Mouse (Mus musculus) lung, postnatal 0 days (tissue): Measurements from ENCODE around the gene Nckap5.

ENCODE experiments used
- CTCF ChIP-seq: IDR thresholded peaks from 2 replicates; pipeline ENCODE4 v1.5.1; 2016; ENCODE audit warnings: antibody characterized with exemption, mild to moderate bottlenecking
- EP300 ChIP-seq: IDR thresholded peaks from 2 replicates; pipeline ENCODE4 v1.6.1; 2016; ENCODE audit warnings: antibody characterized with exemption, mild to moderate bottlenecking, control low read depth

DNA sequence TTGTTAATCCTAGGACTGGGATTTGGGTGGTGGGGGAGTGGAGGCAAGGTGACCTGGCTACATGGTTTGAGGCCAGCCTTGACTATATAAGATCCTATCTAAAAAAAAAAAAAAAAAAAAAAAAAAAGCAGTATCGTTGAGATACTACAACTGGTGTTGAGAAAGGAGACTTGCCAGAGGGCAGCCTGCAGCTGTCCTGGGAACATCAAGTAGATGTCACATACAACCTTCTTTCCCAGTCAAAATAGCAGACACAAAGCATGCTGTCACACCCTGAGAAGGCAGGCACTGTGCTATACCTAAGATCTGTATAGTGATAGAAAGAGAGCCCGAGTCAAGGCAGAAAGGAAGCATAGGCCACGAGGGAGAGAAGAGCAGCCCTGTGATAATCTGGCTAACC is 204.4 kb downstream of the Nckap5 start:
- TF ChIP-seq CTCF = no peak
- TF ChIP-seq EP300 = no peak
